8 mouse cellular contexts compared by ENCODE assay signal in genomic region chr4:155993606-155994005, GRCm38 (mm10). TPM values are rescaled to one million over a fixed set of nuclear protein-coding genes. Genes with fewer than 3 reads are reported as not detected.
DNase-seq lines count a peak whose midpoint lies in the region; ATAC-seq and TF ChIP-seq lines count a peak whose summit lies in the region.

No protein-coding gene starts in this region.

- WGBS in heart, embryonic 15.5 days: 3% methylated on average over 15 of the region's 15 CpGs
- 6% methylated on average over 15 of the region's 15 CpGs for WGBS in hindbrain, embryonic 12.5 days
- WGBS in midbrain, embryonic 11.5 days: 5% methylated on average over 15 of the region's 15 CpGs

- H3K27me3 ChIP-seq in heart, embryonic 15.5 days: no peaks in the 10 kb centered on the region
- H3K27me3 ChIP-seq in MEL (ENCODE audit: control insufficient read depth in 1 of 2, insufficient read depth in 2 of 2, low read length in 2 of 2): no peaks in the 10 kb centered on the region
- H3K27me3 ChIP-seq in hindbrain, embryonic 12.5 days: no peaks in the 10 kb centered on the region
- H3K27me3 ChIP-seq in midbrain, embryonic 11.5 days (ENCODE audit: control insufficient read depth, insufficient read depth, low read length): no peaks in the 10 kb centered on the region

- TF ChIP-seq EP300 in MEL (IDR thresholded peaks at IDR 0.05; ENCODE audit: low read depth in 1 of 2, low read length in 2 of 2): no peak

- ATAC-seq in heart, embryonic 15.5 days (replicated peaks; ENCODE audit: insufficient number of reproducible peaks, insufficient read depth, low FRiP score, low read depth): no peak
- no peak for ATAC-seq in hindbrain, embryonic 12.5 days (ENCODE audit: low FRiP score)
- ATAC-seq in midbrain, embryonic 11.5 days (ENCODE audit: low FRiP score): no peak
- ATAC-seq in erythroid progenitor cell, adult 5-6 weeks (replicated peaks; ENCODE audit: low FRiP score, poor library complexity, severe bottlenecking): no peak

- peaks cover 24% of the 10 kb centered on the region for H3K4me1 ChIP-seq in heart, embryonic 15.5 days (replicated peaks)
- peaks cover 4 to 33% of the 10 kb centered on the region in 2 experiments for H3K4me1 ChIP-seq in MEL (ENCODE audit: control insufficient read depth in 1 of 2, insufficient read depth in 2 of 2, low read length in 2 of 2)
- H3K4me1 ChIP-seq in hindbrain, embryonic 12.5 days: peaks cover 22% of the 10 kb centered on the region
- peaks cover 22% of the 10 kb centered on the region for H3K4me1 ChIP-seq in midbrain, embryonic 11.5 days (ENCODE audit: control insufficient read depth, insufficient read depth, low read length)

- peak overlapping the region; percentile 98 for H3K27ac ChIP-seq in heart, embryonic 15.5 days
- H3K27ac ChIP-seq in MEL (ENCODE audit: control insufficient read depth, low read depth, low read length): peak overlapping the region; percentile 97
- H3K27ac ChIP-seq in hindbrain, embryonic 12.5 days: peak overlapping the region; percentile 95
- peak overlapping the region; percentile 83; the same call in 1 of the 2 replicates for H3K27ac ChIP-seq in midbrain, embryonic 11.5 days (ENCODE audit: low read depth, low read length)

- no peak for TF ChIP-seq RAD21 in MEL (IDR thresholded peaks at IDR 0.05; ENCODE audit: low read depth, low read length)

- intact Hi-C loops in heart, postnatal 14 days (cut with DNase I): loop anchor here (2.0 to 10.0 kb wide), 2 partner anchors 39 to 111 kb away; partner anchors contain the start of gene 9430015G10Rik
- intact Hi-C loops in gastrocnemius, postnatal 36 days (cut with DNase I): loop anchor here (5.0 kb wide), 2 partner anchors 36 to 39 kb away; no protein-coding TSS in a partner anchor

- H3K4me2 ChIP-seq in heart, embryonic 15.5 days: peak overlapping the region; percentile 72
- peak overlapping the region; percentile 75 for H3K4me2 ChIP-seq in hindbrain, embryonic 12.5 days (replicated peaks)
- peak overlapping the region; percentile 74 for H3K4me2 ChIP-seq in midbrain, embryonic 11.5 days

- H3K36me3 ChIP-seq in heart, embryonic 15.5 days: peaks cover 23% of the 10 kb centered on the region
- peaks cover 11 to 35% of the 10 kb centered on the region in 2 experiments for H3K36me3 ChIP-seq in MEL (ENCODE audit: control insufficient read depth in 1 of 2, insufficient read depth in 2 of 2, low read length in 2 of 2)
- peaks cover 18% of the 10 kb centered on the region for H3K36me3 ChIP-seq in hindbrain, embryonic 12.5 days
- peaks cover 6% of the 10 kb centered on the region for H3K36me3 ChIP-seq in midbrain, embryonic 11.5 days (ENCODE audit: control insufficient read depth, insufficient read depth, low read length)

- TF ChIP-seq CTCF in MEL (IDR thresholded peaks at IDR 0.05 in 2 of 3, conservative IDR thresholded peaks at IDR 0.05 in 1 of 3; ENCODE audit: control insufficient read depth in 1 of 3, insufficient read depth in 1 of 3, low read depth in 2 of 3, low read length in 3 of 3, poor library complexity in 1 of 3, severe bottlenecking in 1 of 3): no peak

- no peaks in the 10 kb centered on the region for H3K9me3 ChIP-seq in heart, embryonic 15.5 days (replicated peaks)
- H3K9me3 ChIP-seq in MEL (replicated peaks; ENCODE audit: insufficient read depth, low read length): no peaks in the 10 kb centered on the region
- H3K9me3 ChIP-seq in hindbrain, embryonic 12.5 days (replicated peaks): no peaks in the 10 kb centered on the region
- no peaks in the 10 kb centered on the region for H3K9me3 ChIP-seq in midbrain, embryonic 11.5 days (ENCODE audit: control insufficient read depth, low read length)

- peak overlapping the region; percentile 70 for H3K4me3 ChIP-seq in heart, embryonic 15.5 days
- peak overlapping the region; percentile 81 to 98 for H3K4me3 ChIP-seq in MEL (ENCODE audit: control insufficient read depth in 1 of 2, insufficient read depth in 1 of 2, low read depth in 2 of 2, low read length in 2 of 2)
- H3K4me3 ChIP-seq in hindbrain, embryonic 12.5 days: peak overlapping the region; percentile 62
- H3K4me3 ChIP-seq in midbrain, embryonic 11.5 days (ENCODE audit: low read depth, low read length): peak overlapping the region; percentile 90

- peaks cover 52% of the 10 kb centered on the region for H3K79me2 ChIP-seq in MEL (ENCODE audit: control insufficient read depth, insufficient read depth, low read length, poor library complexity)

- H3K9ac ChIP-seq in heart, embryonic 15.5 days: peak overlapping the region; percentile 84
- H3K9ac ChIP-seq in MEL (ENCODE audit: control insufficient read depth, low read depth, low read length, poor library complexity, severe bottlenecking): peak overlapping the region; percentile 99
- peak overlapping the region; percentile 81 for H3K9ac ChIP-seq in hindbrain, embryonic 12.5 days
- peak overlapping the region; percentile 90 for H3K9ac ChIP-seq in midbrain, embryonic 11.5 days (ENCODE audit: low read length)

- no peak for DNase-seq in heart, postnatal 14 days
- no peak for DNase-seq in MEL (ENCODE audit: low read depth, low spot score)
- DNase-seq in midbrain, embryonic 11.5 days (ENCODE audit: low spot score, missing footprints): no peak
- DNase-seq in gastrocnemius, postnatal 36 days: no peak
- DNase-seq in adrenal gland, adult (ENCODE audit: inconsistent age in 2 of 2, low spot score in 1 of 2): no peak

- TF ChIP-seq POLR2A in MEL (IDR thresholded peaks at IDR 0.05; ENCODE audit: control insufficient read depth in 1 of 2, insufficient read depth in 1 of 2, low read depth in 1 of 2, low read length in 2 of 2, poor library complexity in 1 of 2): no peak

RNA-seq across cellular contexts. Expression of gene Sdf4, which starts 0.9 kb away (rescaled TPM):
- polyA plus RNA-seq in heart, embryonic 15.5 days (2015; fragmentation: Nextera tagmentation; extraction: Ambion mirVana): 105 and 127 TPM in 2 replicates
- 10 to 100 TPM; 83.2 to 84.6 TPM for total RNA-seq in heart, postnatal 14 days (2021)
- 111 and 114 TPM in 2 replicates for total RNA-seq in MEL (2012; rRNA removed)
- polyA plus RNA-seq in MEL (2012; ENCODE audit: insufficient read depth in 1 of 2, insufficient read length in 2 of 2, low read depth in 1 of 2, low replicate concordance in 2 of 2, missing spikeins in 1 of 2): 100 to 1,000 TPM in 1 of 2 experiments, not detected in 1; 117 TPM
- 129 and 130 TPM in 2 replicates for polyA plus RNA-seq in hindbrain, embryonic 12.5 days (2016; fragmentation: Nextera tagmentation; extraction: Ambion mirVana)
- 130 and 136 TPM in 2 replicates for polyA plus RNA-seq in midbrain, embryonic 11.5 days (2014; fragmentation: Nextera tagmentation; extraction: Ambion mirVana)
- 31.4 and 59.1 TPM in 2 replicates for total RNA-seq in erythroid progenitor cell, adult 5-6 weeks (2015; ENCODE audit: low replicate concordance)
- 92.1 and 127 TPM in 2 replicates for total RNA-seq in erythroid progenitor cell, adult 5-6 weeks (2017; ENCODE audit: low replicate concordance)
- total RNA-seq in gastrocnemius, postnatal 36 days (2021): 10 to 100 TPM; 63.1 to 68.4 TPM

RNA-seq across cellular contexts. Expression of gene B3galt6, which starts 1.2 kb away (rescaled TPM):
- polyA plus RNA-seq in heart, embryonic 15.5 days (2015; fragmentation: Nextera tagmentation; extraction: Ambion mirVana): 7.7 and 10.0 TPM in 2 replicates
- total RNA-seq in heart, postnatal 14 days (2021): 1 to 10 TPM; 2.0 to 2.7 TPM
- 6.6 and 9.1 TPM in 2 replicates for total RNA-seq in MEL (2012; rRNA removed)
- 1 to 10 TPM in 1 of 2 experiments, not detected in 1; 3.8 TPM for polyA plus RNA-seq in MEL (2012; ENCODE audit: insufficient read depth in 1 of 2, insufficient read length in 2 of 2, low read depth in 1 of 2, low replicate concordance in 2 of 2, missing spikeins in 1 of 2)
- 19.5 and 20.4 TPM in 2 replicates for polyA plus RNA-seq in hindbrain, embryonic 12.5 days (2016; fragmentation: Nextera tagmentation; extraction: Ambion mirVana)
- polyA plus RNA-seq in midbrain, embryonic 11.5 days (2014; fragmentation: Nextera tagmentation; extraction: Ambion mirVana): 17.2 and 18.8 TPM in 2 replicates
- total RNA-seq in erythroid progenitor cell, adult 5-6 weeks (2015; ENCODE audit: low replicate concordance): 1.3 and 5.8 TPM in 2 replicates
- 2.3 TPM in 2 replicates for total RNA-seq in erythroid progenitor cell, adult 5-6 weeks (2017; ENCODE audit: low replicate concordance)
- 1 to 10 TPM; 1.1 to 1.5 TPM for total RNA-seq in gastrocnemius, postnatal 36 days (2021)

RNA-seq across cellular contexts. Expression of gene Tnfrsf4, which starts 20.0 kb away (rescaled TPM):
- polyA plus RNA-seq in heart, embryonic 15.5 days (2015; fragmentation: Nextera tagmentation; extraction: Ambion mirVana): 0.36 and 0.55 TPM in 2 replicates
- total RNA-seq in heart, postnatal 14 days (2021): under 1 TPM; 0.50 to 0.80 TPM
- total RNA-seq in MEL (2012; rRNA removed): 1.6 and 1.7 TPM in 2 replicates
- polyA plus RNA-seq in MEL (2012; ENCODE audit: insufficient read depth in 1 of 2, insufficient read length in 2 of 2, low read depth in 1 of 2, low replicate concordance in 2 of 2, missing spikeins in 1 of 2): 1 to 10 TPM in 1 of 2 experiments, not detected in 1; 2.7 TPM
- 0.29 and 0.76 TPM in 2 replicates for polyA plus RNA-seq in hindbrain, embryonic 12.5 days (2016; fragmentation: Nextera tagmentation; extraction: Ambion mirVana)
- 0.41 and 1.1 TPM in 2 replicates for polyA plus RNA-seq in midbrain, embryonic 11.5 days (2014; fragmentation: Nextera tagmentation; extraction: Ambion mirVana)
- total RNA-seq in erythroid progenitor cell, adult 5-6 weeks (2015; ENCODE audit: low replicate concordance): 3.4 TPM in 1 of 2 replicates, not detected in the other
- total RNA-seq in erythroid progenitor cell, adult 5-6 weeks (2017; ENCODE audit: low replicate concordance): 0.61 and 8.2 TPM in 2 replicates
- total RNA-seq in gastrocnemius, postnatal 36 days (2021): under 1 TPM; 0.59 to 0.94 TPM

RNA-seq across cellular contexts. Expression of gene C1qtnf12, which starts 31.5 kb away (rescaled TPM):
- polyA plus RNA-seq in heart, embryonic 15.5 days (2015; fragmentation: Nextera tagmentation; extraction: Ambion mirVana): 24.9 and 31.3 TPM in 2 replicates
- total RNA-seq in heart, postnatal 14 days (2021): 10 to 100 TPM; 14.0 to 17.9 TPM
- total RNA-seq in MEL (2012; rRNA removed): 1.2 and 1.8 TPM in 2 replicates
- 1 to 10 TPM in 1 of 2 experiments, not detected in 1; 2.9 TPM for polyA plus RNA-seq in MEL (2012; ENCODE audit: insufficient read depth in 1 of 2, insufficient read length in 2 of 2, low read depth in 1 of 2, low replicate concordance in 2 of 2, missing spikeins in 1 of 2)
- polyA plus RNA-seq in hindbrain, embryonic 12.5 days (2016; fragmentation: Nextera tagmentation; extraction: Ambion mirVana): 17.2 and 25.7 TPM in 2 replicates
- 19.8 and 20.4 TPM in 2 replicates for polyA plus RNA-seq in midbrain, embryonic 11.5 days (2014; fragmentation: Nextera tagmentation; extraction: Ambion mirVana)
- 132 and 160 TPM in 2 replicates for total RNA-seq in erythroid progenitor cell, adult 5-6 weeks (2015; ENCODE audit: low replicate concordance)
- 31.2 and 41.1 TPM in 2 replicates for total RNA-seq in erythroid progenitor cell, adult 5-6 weeks (2017; ENCODE audit: low replicate concordance)
- 10 to 100 TPM; 13.1 to 21.3 TPM for total RNA-seq in gastrocnemius, postnatal 36 days (2021)

RNA-seq across cellular contexts. Expression of gene Tnfrsf18, which starts 32.4 kb away (rescaled TPM):
- 1.9 and 2.9 TPM in 2 replicates for polyA plus RNA-seq in heart, embryonic 15.5 days (2015; fragmentation: Nextera tagmentation; extraction: Ambion mirVana)
- under 1 TPM in 1 of 2 experiments, not detected in 1; 0.56 TPM for total RNA-seq in heart, postnatal 14 days (2021)
- 13.6 and 16.2 TPM in 2 replicates for total RNA-seq in MEL (2012; rRNA removed)
- polyA plus RNA-seq in MEL (2012; ENCODE audit: insufficient read depth in 1 of 2, insufficient read length in 2 of 2, low read depth in 1 of 2, low replicate concordance in 2 of 2, missing spikeins in 1 of 2): 1 to 10 TPM in 1 of 2 experiments, not detected in 1; 9.3 TPM
- 1.8 and 2.6 TPM in 2 replicates for polyA plus RNA-seq in hindbrain, embryonic 12.5 days (2016; fragmentation: Nextera tagmentation; extraction: Ambion mirVana)
- 0.58 and 0.87 TPM in 2 replicates for polyA plus RNA-seq in midbrain, embryonic 11.5 days (2014; fragmentation: Nextera tagmentation; extraction: Ambion mirVana)
- 2.9 and 26.7 TPM in 2 replicates for total RNA-seq in erythroid progenitor cell, adult 5-6 weeks (2015; ENCODE audit: low replicate concordance)
- total RNA-seq in erythroid progenitor cell, adult 5-6 weeks (2017; ENCODE audit: low replicate concordance): 1.5 and 3.5 TPM in 2 replicates
- under 1 TPM in 1 of 2 experiments, not detected in 1; 0.48 TPM for total RNA-seq in gastrocnemius, postnatal 36 days (2021)
